In the genomic region with DNA sequence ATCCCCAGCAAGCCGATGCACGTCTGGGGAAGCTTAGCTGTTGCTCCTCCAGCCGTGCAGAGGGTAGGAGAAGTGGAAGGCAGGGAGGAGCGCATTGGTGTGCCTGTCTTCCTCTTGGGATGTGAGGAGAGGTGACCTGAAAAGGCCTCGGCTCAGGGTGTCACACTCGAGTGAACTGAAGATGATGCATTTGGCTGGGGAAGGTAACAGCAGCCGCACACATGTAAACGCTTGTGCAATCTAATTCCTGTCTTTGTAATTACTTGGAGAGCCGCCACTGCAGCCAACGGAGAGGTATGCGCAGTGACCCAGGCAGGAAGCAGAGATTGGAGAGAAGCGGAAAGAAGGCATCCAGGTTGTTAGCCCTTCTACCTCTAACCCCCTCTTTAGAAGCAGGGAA, we compare ENCODE assay signal across 18 mouse cellular contexts.
DNase-seq lines count a peak whose midpoint lies in the region; ATAC-seq lines count a peak whose summit lies in the region.
"Had no signal": no experiment of that assay in that cellular context is flagged by ENCODE, and none has a peak within 500 bp of the region (broad histone marks: within the 10 kb centered on the region; RNA-seq: fewer than 3 reads in every experiment).

No protein-coding gene starts in this region.

- H3K9me3 ChIP-seq in limb, embryonic 12.5 days, result no peaks in the 10 kb centered on the region
- no peaks in the 10 kb centered on the region for H3K9me3 ChIP-seq in limb, embryonic 10.5 days (replicated peaks)
- H3K9me3 ChIP-seq in embryonic facial prominence, embryonic 10.5 days, result no peaks in the 10 kb centered on the region
- no peaks in the 10 kb centered on the region for H3K9me3 ChIP-seq in hindbrain, embryonic 13.5 days
- H3K9me3 ChIP-seq: heart, embryonic 13.5 days; limb, embryonic 15.5 days; megakaryocyte, embryonic 14.5 days had no signal

- ATAC-seq in limb, embryonic 12.5 days (ENCODE audit: insufficient number of reproducible peaks, insufficient read depth, low FRiP score, low TSS enrichment, low read depth), result no peak
- ATAC-seq in hindbrain, embryonic 13.5 days (ENCODE audit: low FRiP score), result no peak
- ATAC-seq: activated CD4-positive, CD25-positive, alpha-beta regulatory T cell, adult 4 months; intestine, postnatal 0 days had no signal

- WGBS in limb, embryonic 12.5 days, result 68% methylated on average over 12 of the region's 12 CpGs
- 77% methylated on average over 12 of the region's 12 CpGs for WGBS in limb, embryonic 10.5 days
- 75% methylated on average over 12 of the region's 12 CpGs for WGBS in embryonic facial prominence, embryonic 10.5 days
- 76% methylated on average over 12 of the region's 12 CpGs for WGBS in hindbrain, embryonic 13.5 days

- no peak overlapping the region for H3K4me2 ChIP-seq in limb, embryonic 12.5 days
- H3K4me2 ChIP-seq in hindbrain, embryonic 13.5 days, result no peak overlapping the region
- H3K4me2 ChIP-seq: heart, embryonic 13.5 days; limb, embryonic 15.5 days; lung, embryonic 14.5 days had no signal

- H3K27me3 ChIP-seq in limb, embryonic 12.5 days, result no peaks in the 10 kb centered on the region
- H3K27me3 ChIP-seq in limb, embryonic 10.5 days (ENCODE audit: low read depth, poor library complexity, severe bottlenecking), result no peaks in the 10 kb centered on the region
- H3K27me3 ChIP-seq in embryonic facial prominence, embryonic 10.5 days (replicated peaks; ENCODE audit: low read depth, poor library complexity, severe bottlenecking), result no peaks in the 10 kb centered on the region
- peaks cover 7% of the 10 kb centered on the region; the same call in 1 of the 2 replicates for H3K27me3 ChIP-seq in hindbrain, embryonic 13.5 days
- H3K27me3 ChIP-seq: heart, embryonic 13.5 days; limb, embryonic 15.5 days had no signal

- H3K27ac ChIP-seq in limb, embryonic 12.5 days, result peak overlapping the region; percentile 8; the same call in 1 of the 2 replicates
- H3K27ac ChIP-seq in limb, embryonic 10.5 days, result no peak overlapping the region
- H3K27ac ChIP-seq in embryonic facial prominence, embryonic 10.5 days (replicated peaks), result peak overlapping the region; percentile 44; the same call in 1 of the 2 replicates
- H3K27ac ChIP-seq in hindbrain, embryonic 13.5 days, result no peak overlapping the region
- H3K27ac ChIP-seq: heart, embryonic 13.5 days; limb, embryonic 15.5 days had no signal

- H3K9ac ChIP-seq in limb, embryonic 12.5 days (replicated peaks), result no peak overlapping the region
- no peak overlapping the region for H3K9ac ChIP-seq in hindbrain, embryonic 13.5 days
- H3K9ac ChIP-seq: heart, embryonic 13.5 days; limb, embryonic 15.5 days; lung, embryonic 14.5 days had no signal

- H3K4me3 ChIP-seq in limb, embryonic 12.5 days (replicated peaks), result no peak overlapping the region
- no peak overlapping the region for H3K4me3 ChIP-seq in limb, embryonic 10.5 days
- H3K4me3 ChIP-seq in embryonic facial prominence, embryonic 10.5 days, result no peak overlapping the region
- H3K4me3 ChIP-seq in hindbrain, embryonic 13.5 days, result no peak overlapping the region
- H3K4me3 ChIP-seq: heart, embryonic 13.5 days; limb, embryonic 15.5 days; megakaryocyte, embryonic 14.5 days had no signal

- H3K36me3 ChIP-seq in limb, embryonic 12.5 days, result peaks cover 27% of the 10 kb centered on the region; the same call in 1 of the 2 replicates
- peaks cover 66% of the 10 kb centered on the region for H3K36me3 ChIP-seq in limb, embryonic 10.5 days
- H3K36me3 ChIP-seq in embryonic facial prominence, embryonic 10.5 days (replicated peaks), result peaks cover 33% of the 10 kb centered on the region
- H3K36me3 ChIP-seq in hindbrain, embryonic 13.5 days, result no peaks in the 10 kb centered on the region
- H3K36me3 ChIP-seq: G1E; heart, embryonic 13.5 days; limb, embryonic 15.5 days had no signal

- H3K4me1 ChIP-seq in limb, embryonic 12.5 days (replicated peaks), result peaks cover 71% of the 10 kb centered on the region
- peaks cover 43% of the 10 kb centered on the region for H3K4me1 ChIP-seq in limb, embryonic 10.5 days
- H3K4me1 ChIP-seq in embryonic facial prominence, embryonic 10.5 days, result peaks cover 55% of the 10 kb centered on the region
- peaks cover 6% of the 10 kb centered on the region for H3K4me1 ChIP-seq in hindbrain, embryonic 13.5 days (replicated peaks)

- DNase-seq in limb, embryonic 10.5 days (ENCODE audit: low spot score), result no peak
- DNase-seq in embryonic facial prominence, embryonic 10.5 days (ENCODE audit: low spot score), result no peak
- DNase-seq in kidney, adult 9 months, result peak; percentile 63
- DNase-seq in skeletal muscle tissue, adult 2 months (ENCODE audit: low read depth, low spot score), result peak; percentile 39
- DNase-seq in layer of hippocampus, postnatal 36 days, result no peak
- no peak for DNase-seq in layer of hippocampus, postnatal 10 days (ENCODE audit: low spot score in 2 of 2)
- DNase-seq: cerebellum, adult 11 months; lung, embryonic 14.5 days; right cerebral cortex, adult 18-20 months; thymus, postnatal 14 days had no signal

Comparison
In these comparisons a context has a peak if more than half of its experiments do, and no peak if none do; other contexts are left out.
1. H3K27ac ChIP-seq: peak in limb, embryonic 12.5 days (single experiment) and embryonic facial prominence, embryonic 10.5 days (single experiment); none in limb, embryonic 10.5 days (single experiment) and hindbrain, embryonic 13.5 days (single experiment).
2. DNase-seq: peak in kidney, adult 9 months (single experiment) and skeletal muscle tissue, adult 2 months (single experiment); none in limb, embryonic 10.5 days (single experiment), embryonic facial prominence, embryonic 10.5 days (single experiment), layer of hippocampus, postnatal 36 days (0 of 2) and layer of hippocampus, postnatal 10 days (0 of 2).